Mouse (Mus musculus) mesoderm, embryonic 11.5 days (tissue): ENCODE measurements at regions not wholly inside any gene's neighbourhood (a gene's known extent, or its start where the extent isn't known, plus 50 kb on each side); places are given as distances from the start of the nearest gene placed in this dataset.

Source experiments
- DNase-seq: peaks from one replicate; pipeline ENCODE4 v3.0.0-alpha.2; 2012; ENCODE audit warnings: low read depth, low spot score

DNA sequence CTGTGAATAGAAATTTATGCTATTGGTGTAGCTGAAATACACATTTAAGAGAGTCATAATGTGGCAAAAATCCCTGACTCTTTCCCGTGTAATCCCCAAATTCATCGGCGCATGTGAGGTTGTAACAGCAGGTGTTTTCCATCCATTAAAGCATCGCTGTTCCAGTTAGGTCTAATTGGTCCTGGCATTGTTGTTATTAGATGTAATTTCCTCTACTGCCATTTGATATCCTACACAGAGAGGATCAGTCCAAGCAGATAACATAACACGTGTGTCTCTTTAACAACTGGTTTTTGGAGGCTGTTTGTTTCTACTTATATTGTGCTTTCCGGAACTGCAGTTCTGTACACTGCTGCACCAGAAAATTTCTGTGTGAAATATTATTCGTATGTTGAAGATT is 101.8 kb downstream of the Vgll3 start:
- DNase-seq = no peak

DNA sequence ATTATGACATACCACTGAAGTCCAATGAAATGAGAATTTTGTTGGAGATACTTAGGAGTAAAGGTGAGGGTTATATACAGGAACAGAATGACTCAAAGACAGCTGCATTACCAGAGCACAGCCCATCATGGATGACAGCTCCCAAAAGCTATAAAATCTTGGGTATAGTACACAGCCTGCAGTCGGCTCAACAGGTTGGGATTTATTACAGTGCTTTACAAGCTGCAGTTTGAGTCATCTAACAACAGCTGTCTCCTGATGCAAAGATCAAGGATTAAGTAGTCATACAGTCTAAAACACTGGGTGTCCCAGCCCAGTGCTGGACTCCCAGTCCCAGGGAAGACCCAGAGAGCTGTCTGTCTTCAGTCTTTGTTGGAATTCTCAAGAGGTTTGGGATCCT is 110.9 kb downstream of the Vgll3 start:
- peak; percentile 2 for DNase-seq

DNA sequence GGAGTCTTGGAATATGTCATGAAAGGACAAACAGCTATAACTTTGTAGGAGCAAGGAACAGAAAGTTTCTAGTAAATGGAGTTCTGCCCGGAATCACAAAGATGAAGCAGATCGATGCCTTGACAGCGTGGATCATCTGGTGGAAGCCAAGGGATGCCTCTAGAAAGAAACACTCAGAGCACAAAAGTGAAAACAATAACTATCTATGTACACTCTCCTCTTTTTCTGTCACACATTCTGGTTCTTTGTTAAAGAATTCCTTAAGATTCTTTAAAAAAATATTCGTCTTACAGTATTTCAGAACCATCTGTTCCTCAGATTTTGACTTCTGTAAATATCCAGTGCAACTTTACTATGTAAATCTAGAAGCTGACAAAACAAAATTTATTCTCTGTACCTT is 148.8 kb downstream of the Vgll3 start:
- DNase-seq = no peak

DNA sequence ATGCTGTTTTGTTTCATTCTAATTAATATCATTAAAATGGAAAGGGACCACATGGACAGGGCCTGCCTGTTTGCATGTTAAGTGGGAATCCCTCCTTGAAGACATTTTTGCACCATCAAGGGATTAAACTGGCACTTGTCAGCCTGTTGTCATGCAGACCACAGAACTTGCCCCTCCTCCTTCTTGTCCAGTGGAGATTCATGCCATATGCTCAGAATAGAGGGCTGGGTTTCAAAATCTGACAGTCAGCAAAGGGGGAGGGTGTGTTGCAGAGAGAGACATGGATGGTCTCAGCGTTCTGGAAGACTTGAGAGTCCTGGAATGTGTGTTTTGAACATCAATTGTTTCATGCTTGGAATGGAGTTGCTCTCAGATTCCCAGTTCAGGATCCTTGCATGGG is 149.2 kb downstream of the Vgll3 start:
- peak; percentile 16 for DNase-seq

DNA sequence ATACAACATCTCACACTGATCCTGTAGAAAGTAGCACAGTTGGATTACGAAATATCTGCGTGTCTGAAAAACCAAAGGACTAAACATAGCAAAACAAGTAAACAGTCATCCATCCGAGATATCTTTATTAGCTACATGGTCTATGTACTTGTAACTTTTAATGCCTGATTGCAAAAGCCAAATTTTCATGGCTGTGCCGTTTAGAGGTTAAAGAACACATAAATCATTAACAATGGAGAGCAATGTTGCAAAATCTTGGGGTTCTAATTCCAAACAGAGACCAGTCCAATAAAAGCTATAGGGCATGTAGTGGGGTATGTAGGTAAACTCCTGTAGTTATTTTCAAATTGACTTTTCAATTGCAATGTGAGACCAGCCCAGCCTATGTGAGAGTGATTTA is 162.0 kb downstream of the Vgll3 start:
- no peak for DNase-seq

DNA sequence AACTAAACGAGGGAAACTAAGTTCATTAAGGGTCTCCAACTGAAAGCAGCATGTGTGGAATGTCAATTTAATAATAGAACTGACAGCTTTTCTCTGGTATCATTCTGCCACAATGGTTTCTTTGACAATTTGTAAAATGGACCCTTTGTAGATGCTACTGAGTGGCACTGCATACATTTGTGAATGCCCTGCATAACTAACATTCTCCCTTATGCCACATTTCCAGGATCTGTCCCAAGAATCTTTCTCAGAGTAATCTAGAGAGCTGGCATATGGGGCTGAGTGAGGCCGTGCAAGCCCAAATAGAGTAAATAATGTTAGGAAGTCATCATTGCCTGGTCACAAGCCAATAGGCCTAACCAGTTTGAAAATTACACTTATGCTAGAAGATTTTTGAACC is 172.1 kb downstream of the Vgll3 start:
- no peak for DNase-seq

DNA sequence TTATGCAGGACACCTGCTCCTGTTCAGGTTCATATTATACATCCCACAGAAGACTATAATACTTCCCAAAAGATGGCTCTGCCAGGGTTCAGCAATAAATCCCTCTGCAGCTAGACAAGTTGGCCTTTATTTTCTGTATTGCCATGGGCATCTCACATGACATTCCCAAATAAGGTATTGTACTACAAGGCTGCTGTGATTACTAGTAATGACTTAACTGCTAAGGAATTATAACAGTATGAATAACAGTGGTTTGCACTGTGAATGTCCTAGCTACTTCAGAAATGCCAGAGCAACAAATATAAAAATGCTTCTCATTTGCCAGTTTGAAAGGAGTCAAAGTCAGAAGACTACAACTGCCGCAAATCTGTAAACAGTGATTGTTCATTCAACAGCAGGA is 184.3 kb downstream of the Vgll3 start:
- DNase-seq = no peak

DNA sequence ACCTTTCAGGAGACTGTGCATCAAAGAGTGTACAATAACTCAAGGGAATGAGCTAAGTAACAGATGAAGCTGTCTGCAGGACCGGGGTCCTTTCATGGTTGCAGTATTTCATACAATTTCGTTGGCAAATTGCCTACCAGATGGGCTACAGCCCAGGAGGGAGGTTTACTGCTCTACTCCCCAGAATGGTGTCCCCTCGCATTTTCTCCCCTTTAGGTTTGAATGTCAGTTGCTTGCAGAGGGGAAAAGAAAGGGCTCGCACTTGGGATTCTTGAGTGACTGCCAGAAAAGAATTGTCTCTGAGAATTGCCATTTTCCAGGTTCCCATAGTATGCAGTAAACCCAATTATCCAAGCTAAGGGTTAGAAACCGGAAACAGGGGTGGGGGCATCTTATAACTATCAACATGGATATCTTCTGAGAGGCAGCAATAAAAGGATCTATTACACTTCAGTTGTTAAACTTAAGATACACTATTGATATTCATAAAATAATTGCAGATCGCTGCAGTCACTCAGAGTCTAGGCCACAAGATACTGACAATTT is 185.7 kb downstream of the Vgll3 start:
- DNase-seq = no peak

DNA sequence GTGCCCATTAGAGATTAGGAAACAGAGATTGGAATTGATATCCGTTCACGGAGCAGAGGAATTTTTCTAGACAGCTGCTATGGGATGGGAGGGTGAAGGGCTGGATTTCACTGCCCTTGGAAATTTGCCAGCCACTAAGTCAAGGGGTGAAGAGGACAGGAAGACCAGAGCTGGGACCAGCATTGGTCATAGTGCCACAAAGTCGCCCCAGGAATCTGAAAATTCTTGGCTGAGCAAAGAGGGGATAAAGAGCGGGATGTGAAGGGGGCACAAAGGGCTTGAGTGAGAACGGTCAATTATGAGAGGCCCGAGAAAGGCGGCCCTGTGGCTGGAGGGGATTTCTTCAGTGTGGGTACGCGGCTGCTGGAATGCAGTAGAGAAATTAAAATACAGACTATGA is 189.6 kb downstream of the Vgll3 start:
- no peak for DNase-seq

DNA sequence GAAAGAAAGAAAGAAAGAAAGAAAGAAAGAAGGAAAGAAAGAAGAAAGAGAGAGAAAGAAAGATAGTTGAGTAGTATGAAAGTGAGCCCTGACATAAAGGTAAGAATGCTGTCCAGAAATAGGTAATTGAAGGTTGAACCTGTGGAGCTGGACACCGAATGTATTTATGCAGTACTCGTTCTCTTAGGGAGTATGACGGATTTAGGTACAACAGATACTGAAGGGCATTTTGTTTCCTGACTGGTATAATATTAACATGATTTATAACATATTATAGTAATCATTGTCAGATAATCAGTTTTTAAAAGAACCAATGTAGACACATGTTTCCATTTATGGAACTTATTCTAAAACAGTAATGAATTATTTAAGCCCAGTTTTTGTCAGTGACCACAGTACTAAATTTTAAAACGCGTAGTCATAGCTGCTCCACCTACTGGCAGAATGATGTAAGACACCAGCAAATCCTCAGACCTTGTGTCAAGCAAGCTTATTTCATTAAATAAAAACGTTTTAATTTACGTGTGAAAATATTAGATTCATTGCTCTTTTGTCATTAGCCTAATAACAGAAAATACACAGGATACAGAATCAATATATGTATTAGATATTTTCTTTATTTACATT is 191.0 kb downstream of the Vgll3 start:
- peak; percentile 57 for DNase-seq

DNA sequence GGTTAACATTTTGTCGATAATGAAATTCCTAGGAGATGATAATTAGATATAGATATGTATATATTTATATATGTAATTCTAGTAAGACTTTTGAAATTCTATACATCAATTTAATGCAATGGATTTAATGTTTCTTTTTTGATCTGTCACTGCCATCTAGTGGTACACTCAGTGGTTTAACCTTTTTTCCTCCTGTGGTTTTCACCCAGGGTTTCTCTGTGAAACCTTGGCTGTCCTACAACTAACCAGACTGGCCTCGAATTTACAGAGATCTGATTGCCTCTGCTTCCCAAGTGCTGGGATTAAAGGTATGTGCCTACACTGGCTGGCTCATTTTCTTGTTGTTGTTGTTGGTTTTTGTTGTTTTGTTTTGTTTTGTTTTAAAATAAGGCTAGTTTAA is 198.6 kb downstream of the Vgll3 start:
- DNase-seq = peak; percentile 51

DNA sequence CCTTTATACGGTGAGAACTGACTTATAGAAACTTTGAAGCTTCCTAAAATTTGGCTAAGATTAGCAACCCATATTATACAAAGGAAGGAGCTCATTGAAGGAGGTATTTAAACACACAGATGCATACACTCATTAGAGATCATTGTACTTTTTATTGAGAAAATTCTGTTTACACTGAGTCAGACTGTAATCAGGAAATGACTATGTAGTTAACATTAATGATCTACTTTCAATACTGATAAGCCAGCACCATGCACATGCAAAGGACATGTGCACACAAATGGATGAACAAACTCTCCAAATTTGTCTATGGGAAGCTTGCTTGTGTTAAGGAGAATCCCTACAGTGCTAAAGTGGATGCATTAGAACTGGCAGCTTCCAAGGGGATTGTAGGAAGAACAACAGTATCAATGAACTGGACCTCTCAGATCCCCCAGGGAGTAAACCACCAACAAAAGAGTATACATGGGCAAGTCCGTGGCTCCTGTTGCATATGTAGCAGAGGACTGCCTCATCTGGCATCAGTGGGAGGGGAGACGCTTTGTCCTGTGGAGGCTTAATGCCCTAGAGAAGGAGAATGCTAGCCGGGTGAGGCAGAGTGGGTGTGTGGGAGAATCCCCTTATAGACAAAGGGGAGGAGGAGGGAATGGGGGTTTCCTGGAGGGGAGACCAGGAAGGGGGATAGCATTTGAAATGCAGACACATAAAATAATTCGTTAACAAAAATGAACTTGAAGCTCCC is 200.0 kb downstream of the Vgll3 start:
- DNase-seq = no peak

DNA sequence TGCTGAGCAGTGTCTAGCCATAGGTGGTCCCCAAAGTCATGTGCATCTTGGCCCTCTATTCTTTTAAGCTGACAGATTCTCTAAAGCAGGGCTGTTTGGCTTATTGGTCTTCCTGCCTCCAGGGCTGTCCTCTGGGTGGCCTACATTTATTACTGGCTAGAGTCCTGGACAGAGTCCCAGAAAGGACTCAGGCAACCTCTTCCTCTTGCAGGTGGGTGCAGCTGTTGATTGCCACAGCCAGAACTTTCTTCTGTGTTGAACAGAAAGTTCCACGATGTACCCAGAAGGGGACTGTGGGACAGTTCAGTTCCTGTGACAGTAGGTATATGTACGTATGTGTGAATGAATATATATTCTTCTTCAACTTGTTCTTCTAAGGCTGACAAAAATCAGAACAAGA is 202.0 kb downstream of the Vgll3 start:
- DNase-seq = no peak

DNA sequence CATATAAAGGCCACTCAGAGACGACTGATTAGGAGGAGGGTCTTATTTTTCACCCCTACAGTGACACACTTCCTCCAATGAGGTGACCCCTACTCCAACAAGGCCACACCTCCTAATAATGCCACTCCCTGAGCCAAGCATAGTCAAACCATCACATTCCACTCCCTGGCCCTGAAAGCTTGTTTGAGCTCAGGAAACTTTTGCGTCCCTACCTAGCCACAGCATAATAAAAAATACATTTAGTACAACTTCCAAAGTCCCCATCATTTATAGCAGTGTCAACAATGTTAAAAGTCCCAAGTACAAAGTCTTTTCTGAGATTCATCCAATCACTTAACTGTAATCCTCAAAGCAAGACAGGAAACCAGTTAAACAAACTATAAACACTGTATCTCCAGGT is 208.3 kb downstream of the Vgll3 start:
- DNase-seq = no peak
